Mouse (Mus musculus) lung, postnatal 0 days (tissue): ENCODE results near the gene Trim2.

Experiments used
- CTCF ChIP-seq: IDR thresholded peaks from 2 replicates; pipeline ENCODE4 v1.5.1; 2016; ENCODE audit warnings: antibody characterized with exemption, mild to moderate bottlenecking
- EP300 ChIP-seq: IDR thresholded peaks from 2 replicates; pipeline ENCODE4 v1.6.1; 2016; ENCODE audit warnings: antibody characterized with exemption, mild to moderate bottlenecking, control low read depth

DNA sequence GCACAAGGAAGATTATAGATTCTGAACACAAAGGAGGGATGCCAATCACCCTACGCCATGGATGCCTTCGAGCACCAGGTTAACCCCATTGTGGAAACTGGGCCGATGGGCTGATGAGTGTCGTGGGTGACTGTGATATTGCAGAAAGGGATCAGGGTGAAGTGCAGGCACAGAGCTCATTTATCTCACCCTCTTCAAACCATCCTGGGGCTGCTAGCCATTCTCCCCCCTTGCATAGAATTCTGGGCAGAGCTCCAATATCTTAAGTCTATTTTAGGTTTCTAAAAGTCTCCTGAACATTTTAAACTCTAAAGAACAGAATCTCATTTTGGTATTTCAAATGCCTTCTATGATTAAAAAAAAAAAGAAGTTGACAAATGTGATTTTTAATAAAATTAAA lies 31.6 kb downstream of the Trim2 start:
- TF ChIP-seq CTCF (no peak), EP300 (no peak)
